Mouse (Mus musculus): ENCODE data around the gene Krt79. TPM values are rescaled to one million over a fixed set of nuclear protein-coding genes. Genes with fewer than 3 reads are reported as not detected.
A peak's percentile ranks its signal among the peaks of the same experiment; 100 is the strongest.

Gene Krt79
- total RNA-seq (2015; ENCODE audit: low replicate concordance), result not detected in 2 replicates
- total RNA-seq (2017; ENCODE audit: low replicate concordance), result not detected in 2 replicates

DNA sequence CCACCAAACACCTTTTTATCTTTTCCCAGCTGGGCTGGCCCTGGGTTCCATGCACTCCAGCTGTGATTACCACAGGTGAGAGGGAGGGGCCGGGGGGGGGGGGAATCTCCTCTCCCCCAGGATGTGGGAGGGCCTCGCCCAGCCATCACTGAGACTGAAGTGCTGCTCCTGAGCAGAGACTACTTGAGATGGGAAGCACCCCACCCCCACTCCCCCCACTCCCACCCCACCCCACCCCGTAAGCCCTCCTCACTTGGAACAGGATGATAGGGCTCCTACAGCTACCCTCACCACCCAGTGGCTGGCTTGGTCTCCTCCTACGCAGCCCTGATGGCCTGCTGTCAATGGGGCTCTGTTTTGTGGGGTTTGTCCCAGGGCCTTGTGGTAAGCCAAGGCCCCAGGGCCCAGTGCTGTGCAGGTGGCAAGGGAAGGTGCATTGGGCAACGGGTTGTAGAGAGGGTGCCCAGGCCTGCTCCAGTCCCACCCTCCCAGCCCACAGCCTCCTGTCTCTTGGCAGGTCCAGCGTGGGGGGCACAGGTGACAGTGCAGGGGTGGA lies at the start of gene Krt79:
TSS of gene Krt79 (minus strand) at position 51 of the 556 bp plus-strand sequence.
- no peak for ATAC-seq (replicated peaks; ENCODE audit: low FRiP score, poor library complexity, severe bottlenecking)

DNA sequence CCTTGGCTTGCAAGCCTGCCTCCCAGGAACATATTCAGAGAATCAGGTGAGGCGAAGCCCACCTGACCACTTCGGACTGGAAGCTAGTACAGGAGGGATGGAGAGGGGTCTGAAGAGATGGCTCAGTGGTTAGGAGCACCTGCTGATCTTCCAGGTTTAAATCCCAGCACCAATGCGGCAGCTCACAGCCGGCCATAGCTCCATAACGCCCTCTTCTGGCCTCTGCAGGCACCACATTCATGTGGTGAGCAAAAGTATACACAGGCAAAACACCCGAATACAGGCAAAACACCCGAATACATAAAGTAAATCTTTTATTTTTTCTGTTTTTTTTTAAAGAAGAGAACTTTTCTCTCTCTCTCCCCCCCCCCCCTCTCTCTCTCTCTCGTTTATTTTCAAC lies 48.6 kb upstream of the Krt79 start:
- no peak for ATAC-seq (replicated peaks; ENCODE audit: low FRiP score, poor library complexity, severe bottlenecking)

DNA sequence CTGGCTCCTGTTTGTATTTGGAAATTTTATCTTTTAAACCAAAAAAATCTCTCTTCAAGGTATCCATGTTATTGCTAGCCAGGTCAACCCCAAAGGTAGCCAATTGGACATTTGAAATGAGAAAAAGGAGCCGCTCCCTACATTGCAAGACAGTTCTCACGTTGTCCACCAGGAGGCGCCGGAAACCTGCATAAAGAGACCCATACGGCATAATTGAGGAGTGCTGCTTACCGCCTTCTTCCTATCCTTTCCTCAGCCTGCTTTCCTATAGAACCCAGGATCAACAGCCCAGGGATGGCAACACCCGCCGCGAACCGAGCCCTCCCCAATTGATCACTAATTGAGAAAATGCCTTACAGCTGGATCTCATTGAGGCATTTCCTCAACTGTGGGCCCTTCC lies 48.0 kb upstream of the Krt79 start:
- peak; percentile 54; the same call in 1 of the 2 replicates for ATAC-seq (replicated peaks; ENCODE audit: low FRiP score, poor library complexity, severe bottlenecking)

DNA sequence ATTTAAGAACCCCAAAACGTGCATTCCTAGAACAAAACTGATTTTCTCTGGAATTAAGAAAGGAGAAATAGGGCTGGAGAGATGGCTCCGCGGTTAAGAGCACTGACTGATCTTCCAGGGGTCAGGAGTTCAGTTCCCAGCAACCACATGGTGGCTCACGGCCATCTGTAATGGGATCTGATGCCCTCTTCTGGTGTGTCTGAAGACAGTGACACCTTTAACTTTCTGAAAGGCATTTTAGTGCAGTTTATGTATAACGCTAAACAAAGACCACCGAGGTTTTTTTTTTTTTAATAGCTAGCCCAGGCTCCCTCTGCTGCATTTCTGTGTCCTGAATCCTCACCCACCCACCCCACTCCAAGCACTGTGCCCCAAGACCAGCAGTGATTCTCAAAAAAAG lies 44.6 kb upstream of the Krt79 start:
- ATAC-seq (replicated peaks; ENCODE audit: low FRiP score, poor library complexity, severe bottlenecking), result no peak

DNA sequence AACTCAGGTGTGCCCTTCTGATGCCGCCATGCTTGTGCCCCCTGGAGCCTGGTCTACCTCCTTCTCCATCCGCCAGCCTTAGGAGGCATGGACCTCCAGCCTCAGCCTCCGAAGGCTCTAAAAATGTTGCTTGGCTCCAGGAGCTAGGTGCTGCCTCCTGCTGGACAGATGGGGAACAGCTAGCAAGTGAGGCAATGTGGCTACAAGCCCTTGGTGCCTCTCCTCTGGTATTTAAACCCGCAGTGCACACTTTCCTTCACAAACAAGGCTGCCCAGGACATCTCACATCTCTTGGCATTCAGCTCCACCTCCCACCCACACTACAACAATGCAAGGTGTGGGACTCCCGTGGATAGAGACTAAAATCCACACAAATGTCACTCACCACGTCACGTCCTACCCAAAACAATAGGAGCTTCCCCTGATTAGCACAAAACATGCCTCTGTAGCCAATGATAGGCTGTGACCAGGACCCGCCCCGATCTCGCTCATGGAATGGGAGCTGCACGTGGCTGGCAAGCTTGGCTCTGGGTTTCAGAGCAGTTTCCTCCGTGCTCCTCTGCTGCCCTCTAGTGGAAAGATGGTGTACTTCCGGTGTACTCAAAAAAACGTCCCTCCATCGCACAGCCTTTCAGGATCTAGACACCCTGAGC lies 44.0 kb upstream of the Krt79 start:
- peak; percentile 85 for ATAC-seq (replicated peaks; ENCODE audit: low FRiP score, poor library complexity, severe bottlenecking)

DNA sequence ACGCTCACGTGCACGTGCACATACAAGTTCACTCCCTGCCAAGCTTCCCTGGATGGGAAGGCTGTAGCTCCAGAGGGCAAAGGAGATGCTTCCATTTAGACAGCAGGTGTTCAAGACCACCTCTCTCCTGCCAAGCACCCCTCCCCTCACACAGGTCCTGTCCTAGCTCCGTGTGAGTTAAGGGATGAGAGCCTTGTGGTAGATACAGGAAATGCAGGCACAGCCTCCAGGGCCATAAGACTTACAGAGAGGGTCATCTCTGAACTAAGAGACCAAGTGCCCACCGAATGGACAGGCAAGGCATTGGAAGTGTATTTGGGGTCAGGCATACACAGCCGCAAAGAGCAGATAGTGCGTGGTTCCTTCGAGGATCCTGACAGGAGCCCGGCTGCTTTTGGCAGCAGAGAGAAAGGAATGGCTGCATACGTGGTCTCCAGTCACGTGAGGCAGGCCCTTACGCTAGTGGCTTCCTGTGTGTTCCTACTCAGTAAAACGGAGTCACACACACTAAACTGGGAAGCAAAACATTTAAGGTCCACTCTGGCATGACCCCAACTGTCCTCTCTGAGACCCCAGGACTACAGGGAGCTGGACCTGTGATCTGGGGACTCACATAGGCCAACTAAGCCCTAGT lies 43.3 kb upstream of the Krt79 start:
- ATAC-seq (replicated peaks; ENCODE audit: low FRiP score, poor library complexity, severe bottlenecking), result no peak

DNA sequence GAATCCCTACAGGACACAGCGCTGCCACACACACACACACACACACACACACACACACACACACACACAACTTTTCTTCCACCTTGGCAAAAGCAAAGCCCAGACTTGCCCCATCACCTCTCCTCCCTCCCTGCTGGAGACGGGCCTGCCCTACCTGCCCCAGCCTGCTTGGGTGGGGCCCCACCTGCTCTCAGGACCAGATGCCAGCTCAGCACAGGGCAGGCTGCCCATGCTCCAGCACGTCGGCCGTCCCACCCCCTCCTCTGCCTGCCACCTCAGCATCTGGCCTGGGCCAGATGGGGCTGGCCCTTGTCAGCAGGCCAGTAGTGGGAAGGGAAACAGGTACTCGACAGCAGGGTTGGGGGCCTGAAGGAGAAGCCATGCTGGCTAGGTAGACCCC lies 40.7 kb upstream of the Krt79 start:
- no peak for ATAC-seq (replicated peaks; ENCODE audit: low FRiP score, poor library complexity, severe bottlenecking)

DNA sequence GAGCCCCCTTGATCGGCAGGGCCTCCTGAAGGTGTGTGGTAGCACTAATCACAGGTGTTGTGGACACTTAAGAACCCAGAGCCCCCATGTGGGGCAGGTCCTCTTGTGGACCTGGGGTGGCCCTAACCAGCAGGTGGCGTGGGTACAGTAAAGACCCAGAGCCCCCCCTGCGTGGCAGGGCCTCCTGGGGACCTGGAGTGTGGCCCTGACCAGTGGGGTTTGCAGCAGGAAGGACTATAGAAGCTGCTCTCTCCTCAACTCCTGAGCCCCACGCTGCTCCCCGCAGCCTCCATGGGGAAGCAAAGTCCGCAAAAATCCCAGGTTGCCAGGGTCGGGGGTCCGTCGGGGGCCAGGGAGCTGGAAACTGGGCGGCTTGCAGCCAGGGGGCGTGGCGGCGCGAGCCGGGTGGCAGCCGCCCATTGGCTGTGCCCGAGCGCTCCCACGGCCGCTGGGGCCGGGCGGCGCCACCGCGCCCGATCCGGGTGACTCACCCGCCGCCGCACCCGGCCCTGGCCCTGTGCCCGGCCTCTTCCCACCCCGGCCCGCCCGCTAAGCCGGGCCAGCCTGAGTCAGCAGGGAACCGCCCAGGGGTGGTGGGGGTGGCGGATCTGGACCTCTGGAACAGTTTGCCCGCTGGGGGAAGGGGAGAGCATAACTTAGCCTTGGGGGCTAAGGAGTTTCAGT lies 37.1 kb upstream of the Krt79 start:
- peak; percentile 76 for ATAC-seq (replicated peaks; ENCODE audit: low FRiP score, poor library complexity, severe bottlenecking)

DNA sequence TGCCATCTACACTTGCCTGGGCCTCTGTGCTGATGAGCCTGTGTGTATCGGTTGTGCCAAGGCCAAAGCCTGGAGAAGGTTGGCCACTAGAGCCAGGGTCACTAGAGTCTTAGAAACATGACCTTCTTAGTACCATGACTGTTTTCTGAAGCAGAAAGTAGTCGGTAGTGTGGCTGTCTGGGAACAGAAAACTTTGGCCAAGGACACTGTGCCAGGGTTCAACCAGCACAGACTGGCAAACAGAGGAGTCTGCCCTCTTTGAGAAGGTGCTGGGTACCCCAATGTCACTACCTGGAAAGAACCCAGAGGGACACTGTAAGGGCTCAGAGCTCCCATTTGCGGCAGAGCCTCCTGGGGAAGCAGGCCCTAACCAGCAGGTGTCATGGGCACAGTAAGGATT lies 36.5 kb upstream of the Krt79 start:
- no peak for ATAC-seq (replicated peaks; ENCODE audit: low FRiP score, poor library complexity, severe bottlenecking)

DNA sequence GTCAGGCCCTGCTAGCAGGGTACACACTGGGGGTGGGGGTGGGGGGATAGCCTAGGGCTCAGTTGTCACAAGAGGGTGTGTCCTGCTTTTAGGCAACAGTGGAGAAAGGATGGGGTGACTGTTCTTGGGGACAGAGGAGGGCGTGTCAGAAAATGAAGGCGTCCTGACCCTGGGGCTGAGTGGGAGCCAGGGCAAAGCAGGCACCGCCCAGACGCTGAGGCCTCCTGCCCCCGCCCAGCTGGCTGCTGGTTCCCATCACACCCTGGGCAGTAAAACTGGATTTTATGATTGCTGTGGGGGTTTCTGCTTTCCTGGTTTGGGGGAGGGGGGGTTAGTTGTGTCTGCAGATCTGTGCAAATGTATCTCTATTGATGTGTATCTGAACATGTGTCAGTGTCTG lies 35.9 kb upstream of the Krt79 start:
- peak; percentile 72 for ATAC-seq (replicated peaks; ENCODE audit: low FRiP score, poor library complexity, severe bottlenecking)

DNA sequence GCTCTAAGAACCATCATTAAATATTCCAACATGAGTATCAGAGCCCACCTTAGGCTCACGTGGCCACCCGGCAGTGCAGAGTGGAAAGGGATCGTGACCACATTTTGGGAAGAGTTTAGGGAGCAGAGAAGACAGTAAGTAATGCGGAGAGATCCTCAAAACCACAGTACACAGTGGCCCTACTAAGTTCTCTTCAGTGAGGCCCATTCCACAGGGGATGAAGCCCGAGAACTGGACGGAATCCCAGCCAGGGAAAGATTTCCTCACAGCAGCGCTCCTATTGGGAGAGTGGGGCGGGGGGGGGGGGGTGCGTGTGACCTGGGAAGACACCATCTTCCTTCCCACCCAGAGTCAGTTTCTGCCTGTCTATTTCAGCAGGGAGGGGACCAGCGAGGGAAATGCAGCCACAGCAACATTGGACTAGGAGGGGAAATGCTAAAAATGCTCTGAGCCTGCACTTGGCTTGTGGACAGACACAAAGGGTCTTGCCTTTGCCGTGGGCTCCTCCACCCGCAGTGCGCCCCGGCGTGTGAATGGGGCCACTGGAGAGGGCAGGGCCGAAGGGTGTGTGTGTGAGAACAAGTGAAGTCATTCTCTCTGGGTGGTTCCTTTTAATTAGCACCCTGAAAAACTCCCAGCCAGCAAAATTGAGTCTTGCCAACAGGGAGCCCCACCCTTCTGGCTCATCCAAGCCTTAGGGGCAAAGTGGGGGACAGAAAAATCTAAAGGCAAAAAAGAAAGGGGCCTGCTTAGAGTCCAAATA lies 34.1 kb upstream of the Krt79 start:
- ATAC-seq (replicated peaks; ENCODE audit: low FRiP score, poor library complexity, severe bottlenecking), result no peak

DNA sequence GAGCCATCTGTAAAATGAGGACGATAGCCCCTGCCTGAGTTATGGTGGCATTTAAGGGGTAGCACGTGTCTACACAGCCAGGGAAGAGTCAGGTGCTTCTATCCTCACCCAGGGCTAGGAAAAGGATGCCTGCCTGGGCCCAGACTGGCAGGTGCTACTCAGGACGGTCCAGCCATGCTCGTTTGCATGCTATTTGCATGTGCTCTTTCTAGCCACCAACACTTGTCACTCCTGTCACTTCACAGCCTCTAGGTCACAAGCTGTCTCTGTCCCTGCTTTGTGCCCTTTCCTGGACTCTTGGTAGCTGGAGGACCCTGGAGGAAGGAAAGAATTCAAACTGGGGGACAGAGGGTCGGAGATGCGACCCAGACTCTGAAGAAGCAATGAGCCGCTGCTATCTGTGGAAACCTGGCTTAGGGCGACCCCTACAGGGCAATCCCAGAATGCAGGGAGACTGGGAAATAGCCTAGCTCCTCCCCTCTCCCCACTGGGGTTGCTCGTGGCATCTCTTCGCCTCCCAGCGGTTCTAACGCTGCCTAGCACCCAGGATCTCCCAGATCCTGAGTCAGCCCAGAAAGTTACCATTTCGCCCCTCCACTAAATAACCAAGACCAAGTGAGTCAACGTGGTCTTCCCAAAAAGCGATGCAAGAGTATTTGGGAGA lies 33.4 kb upstream of the Krt79 start:
- ATAC-seq (replicated peaks; ENCODE audit: low FRiP score, poor library complexity, severe bottlenecking), result peak; percentile 63

DNA sequence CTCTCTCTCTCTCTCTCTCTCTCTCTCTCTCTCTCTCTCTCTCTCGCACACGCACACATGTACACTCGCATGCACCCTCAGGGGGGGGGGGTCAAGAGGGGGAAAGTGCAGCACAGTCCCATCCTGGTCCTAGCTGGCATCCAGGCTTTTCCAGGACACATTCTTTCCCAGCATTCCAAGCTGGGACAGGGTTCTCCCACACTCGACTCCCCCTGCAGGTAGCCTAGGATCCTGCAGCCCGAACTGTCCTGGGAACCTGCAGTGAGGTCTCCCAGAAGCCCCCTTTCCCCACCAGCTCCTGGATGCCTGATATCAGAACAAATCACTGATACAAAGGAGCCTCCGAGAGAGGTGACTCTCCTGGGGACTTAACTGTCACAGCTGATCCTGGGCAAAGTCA lies 30.4 kb upstream of the Krt79 start:
- no peak for ATAC-seq (replicated peaks; ENCODE audit: low FRiP score, poor library complexity, severe bottlenecking)

DNA sequence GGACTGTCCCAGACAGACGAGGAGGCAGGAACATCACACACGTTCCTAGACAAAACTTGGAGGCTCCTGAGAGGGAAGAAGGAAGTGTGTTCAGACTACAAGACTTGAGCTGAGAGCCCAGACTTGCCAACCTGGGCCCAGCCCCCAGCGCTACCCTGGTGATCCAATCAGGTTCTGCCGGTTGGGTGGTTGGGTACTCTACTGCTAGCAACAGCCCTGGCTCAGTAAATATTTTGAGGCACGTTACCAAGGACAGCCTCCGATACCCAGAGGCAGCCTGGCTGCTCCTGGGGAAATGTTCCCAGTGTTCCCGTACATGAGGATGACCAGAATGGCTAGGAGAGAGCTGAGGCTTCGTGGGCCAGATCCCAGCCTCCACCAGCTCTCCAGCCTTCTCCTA lies 26.7 kb upstream of the Krt79 start:
- ATAC-seq (replicated peaks; ENCODE audit: low FRiP score, poor library complexity, severe bottlenecking), result no peak

DNA sequence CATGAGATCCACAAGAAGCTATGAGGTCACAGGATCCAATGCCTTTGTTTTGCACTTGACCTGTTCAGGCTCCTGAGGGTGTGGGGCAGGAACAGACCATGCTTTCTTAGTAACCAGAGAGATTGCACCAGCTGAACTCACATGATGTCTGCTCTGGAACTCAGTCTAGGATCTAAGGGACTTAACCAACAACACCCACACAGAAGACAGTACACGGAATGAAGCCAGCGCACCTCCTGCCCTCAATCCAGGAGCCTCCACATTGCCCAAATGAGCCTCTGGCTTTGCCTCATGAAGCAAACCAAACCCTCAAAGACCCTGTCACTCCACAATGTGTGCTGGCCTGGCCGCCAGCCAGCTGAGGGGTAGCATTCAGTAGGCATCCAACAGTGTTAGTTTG lies 18.8 kb upstream of the Krt79 start:
- ATAC-seq (replicated peaks; ENCODE audit: low FRiP score, poor library complexity, severe bottlenecking), result no peak

DNA sequence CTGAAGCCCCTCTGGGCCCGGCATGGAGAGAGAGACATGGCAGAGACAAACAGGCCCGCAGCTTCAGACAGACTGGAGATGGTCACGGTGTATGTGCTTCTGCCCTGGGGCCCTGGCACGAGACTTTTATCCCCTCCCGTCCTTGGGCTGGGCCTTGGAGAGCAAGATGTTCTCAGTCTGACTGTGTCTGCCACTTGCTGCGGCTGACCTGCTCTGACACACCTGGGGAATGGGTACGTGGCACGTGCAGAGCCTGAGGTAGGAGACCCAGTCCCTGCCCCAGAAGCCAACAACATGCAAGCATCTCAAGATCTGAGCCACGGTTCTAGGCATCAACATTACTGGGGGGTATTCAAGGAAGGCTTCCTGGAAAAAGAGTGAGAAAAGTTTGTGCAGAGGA lies 14.1 kb upstream of the Krt79 start, which contains the start of gene Krt78:
TSS of gene Krt78 (minus strand) at position 101 of the 400 bp plus-strand sequence.
- ATAC-seq (replicated peaks; ENCODE audit: low FRiP score, poor library complexity, severe bottlenecking), result no peak

DNA sequence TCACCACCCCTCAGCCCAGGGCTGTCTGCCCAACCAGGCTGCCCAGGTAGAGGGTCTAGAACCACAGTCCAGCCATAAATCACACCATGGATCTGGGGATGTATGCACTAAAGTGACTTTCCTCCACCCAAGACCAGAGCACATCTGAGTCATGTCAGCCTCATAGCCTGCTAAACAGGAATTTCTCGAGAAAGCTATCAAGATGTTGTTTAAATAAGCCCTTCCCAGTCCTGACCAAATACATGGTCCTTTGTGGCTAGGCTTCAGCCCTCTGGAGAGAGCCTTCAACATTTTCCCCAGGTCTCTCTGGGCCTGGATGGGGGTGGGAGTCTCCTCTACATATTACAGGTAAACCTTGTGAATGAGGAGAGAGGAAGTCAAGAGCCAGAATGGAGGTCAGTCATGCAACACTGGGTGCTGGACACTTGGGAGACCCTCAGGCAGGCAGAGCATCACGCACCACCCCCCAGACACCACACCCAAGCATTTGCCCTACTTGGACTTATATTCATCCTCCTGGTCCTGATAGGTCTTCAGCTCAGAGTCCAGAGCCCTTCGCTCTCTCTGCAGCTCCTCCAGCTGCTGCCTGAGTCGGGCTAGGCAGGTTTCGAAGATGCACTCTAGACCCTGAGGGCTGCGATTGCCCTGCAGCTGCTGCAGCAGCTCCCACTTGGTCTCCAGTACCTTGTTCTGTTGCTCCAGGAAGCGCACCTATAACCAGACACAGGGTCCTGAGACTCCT lies 12.8 kb upstream of the Krt79 start:
- no peak for ATAC-seq (replicated peaks; ENCODE audit: low FRiP score, poor library complexity, severe bottlenecking)

DNA sequence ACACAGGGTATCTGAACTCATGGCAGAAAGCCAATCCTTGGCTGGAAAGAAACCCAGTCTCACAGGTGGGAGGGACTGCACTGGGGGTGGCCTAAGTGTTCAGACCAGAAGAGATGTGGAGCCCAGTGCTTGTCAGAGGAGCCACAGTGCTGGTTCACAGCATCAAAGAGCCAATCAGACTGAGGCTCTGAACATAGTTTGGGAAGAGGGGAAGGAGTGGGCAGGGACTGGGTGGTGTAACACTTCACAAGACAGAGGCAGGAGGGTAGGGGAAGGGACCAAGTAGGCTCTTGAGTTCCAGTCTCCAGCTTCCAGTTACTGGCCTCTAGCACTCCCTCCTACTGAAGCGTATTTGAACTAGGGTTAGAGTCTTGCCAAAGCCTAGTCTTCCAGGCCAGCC lies 5.3 kb upstream of the Krt79 start:
- 0 out of 2 replicates have a peak, but pooled peaks have one; percentile 25 for ATAC-seq (replicated peaks; ENCODE audit: low FRiP score, poor library complexity, severe bottlenecking)

DNA sequence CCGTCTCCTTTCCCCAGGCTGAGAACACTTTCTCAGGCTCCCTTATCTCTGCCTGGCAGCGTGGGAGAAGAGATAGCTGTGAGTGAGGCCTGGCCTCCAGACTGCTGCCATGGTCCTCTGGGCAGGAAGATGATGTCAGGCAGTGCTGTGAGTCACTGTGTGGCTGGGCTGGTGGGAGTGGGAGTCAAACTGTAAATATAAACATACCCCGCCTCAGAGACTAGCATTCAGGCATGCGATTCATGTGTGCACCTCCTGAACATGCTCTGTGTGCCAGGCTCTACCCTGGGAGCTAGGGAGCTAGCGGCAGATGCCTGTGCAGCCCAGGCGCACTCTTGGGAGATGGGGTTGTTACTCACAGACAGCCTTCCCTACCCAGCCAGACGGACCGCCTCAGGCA lies 1.8 kb upstream of the Krt79 start:
- no peak for ATAC-seq (replicated peaks; ENCODE audit: low FRiP score, poor library complexity, severe bottlenecking)

All from erythroid progenitor cell, adult 5-6 weeks (primary cell).